Mouse (Mus musculus) myocyte (in vitro differentiated cells): Measurements from ENCODE around the gene Tmem178.

Source experiments
- E2F4 ChIP-seq: IDR thresholded peaks from one replicate; pipeline ENCODE4 v1.6.1; 2011; ENCODE audit warnings: mild to moderate bottlenecking, control low read depth, moderate library complexity; ENCODE audit not compliant: insufficient read depth
- POLR2A ChIP-seq: IDR thresholded peaks from one replicate; pipeline ENCODE4 v1.6.1; 2011; ENCODE audit warnings: low read depth, mild to moderate bottlenecking, control low read depth, moderate library complexity; ENCODE audit not compliant: insufficient read length
- TCF12 ChIP-seq: IDR thresholded peaks from one replicate; pipeline ENCODE4 v1.6.1; 2011; ENCODE audit warnings: mild to moderate bottlenecking, control low read depth; ENCODE audit not compliant: poor library complexity, insufficient read depth, severe bottlenecking
- USF1 ChIP-seq: IDR thresholded peaks from one replicate; pipeline ENCODE4 v1.6.1; 2011; ENCODE audit warnings: low read depth, mild to moderate bottlenecking, control low read depth, moderate library complexity

GRCm38 (mm10) chr17:80904061-80904460 lies 40.4 kb upstream of the Tmem178 start:
- TF ChIP-seq E2F4 (no peak), POLR2A (no peak), TCF12 (no peak), USF1 (no peak)
